Mouse (Mus musculus): Measurements from ENCODE around the gene Med26. TPM values are rescaled to one million over a fixed set of nuclear protein-coding genes. Genes with fewer than 3 reads are reported as not detected.

The Med26 gene
- polyA plus RNA-seq, 1 experiment from 2014 or later = 4.4 TPM

DNA sequence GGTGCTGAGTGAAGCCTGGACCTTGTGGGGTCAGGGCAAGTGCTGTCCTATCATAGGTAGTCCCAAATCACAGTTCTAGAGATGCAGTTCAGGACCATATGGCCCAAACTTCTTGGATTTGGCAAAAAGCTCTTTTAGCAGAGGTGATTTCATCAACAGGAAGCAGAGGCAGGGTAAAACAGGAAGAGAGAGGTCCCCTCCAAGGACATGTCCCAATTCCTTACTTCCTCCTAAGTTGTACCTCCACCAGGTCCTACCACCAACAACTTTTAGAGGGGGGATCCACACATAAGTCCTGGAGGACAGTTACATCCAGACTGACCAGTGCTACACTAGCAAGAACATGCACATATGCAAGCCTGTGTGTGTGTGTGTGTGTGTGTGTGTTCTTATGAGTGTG lies 61.1 kb downstream of the Med26 start:
- Histone ChIP-seq H3K27ac (peak overlapping the region; percentile 62), H3K79me2 (ENCODE audit: inconsistent target) (peaks cover 53% of the 10 kb centered on the region), H3K36me3 (ENCODE audit: inconsistent target) (peaks cover 26% of the 10 kb centered on the region), H3K4me3 (ENCODE audit: inconsistent target) (no peak overlapping the region)

DNA sequence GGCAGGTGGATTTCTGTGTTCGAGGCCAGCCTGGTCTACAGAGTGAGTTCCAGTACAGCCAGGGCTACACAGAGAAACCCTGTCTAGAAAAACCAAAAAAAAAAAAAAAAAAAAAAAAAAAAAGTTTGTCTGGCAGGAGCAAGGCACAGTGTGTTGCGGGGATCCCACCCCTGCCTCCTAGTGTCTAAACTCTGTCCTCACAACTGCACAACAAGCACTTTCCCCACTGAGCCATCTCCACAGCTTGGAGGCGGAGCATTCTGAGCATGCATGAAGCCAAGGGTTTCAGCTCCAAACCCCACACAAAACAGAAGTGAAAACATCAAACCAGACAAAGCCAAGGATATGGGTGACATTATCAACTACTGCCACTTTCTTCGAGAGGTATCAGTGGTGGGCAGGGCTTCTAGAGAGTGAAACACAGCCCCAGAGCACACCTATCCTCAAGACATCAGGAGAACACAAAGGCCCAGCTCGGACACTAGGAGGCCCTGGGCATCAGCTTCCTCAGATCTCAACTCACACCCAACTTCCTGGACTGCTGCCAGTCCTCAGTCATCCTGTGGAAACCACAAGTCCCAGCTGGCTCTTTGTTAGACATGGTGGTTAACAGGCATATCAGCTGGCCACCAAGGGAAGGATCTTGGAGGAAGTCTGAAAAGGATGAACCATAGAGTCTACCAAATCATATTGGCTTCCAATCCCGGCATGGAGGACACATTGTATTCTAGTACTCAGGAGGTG lies 62.4 kb downstream of the Med26 start:
- WGBS (ENCODE audit: missing documents) = 39% methylated on average over 6 of the region's 6 CpGs
- H3K4me3 ChIP-seq (ENCODE audit: inconsistent target) = no peak overlapping the region
- H3K79me2 ChIP-seq (ENCODE audit: inconsistent target) = peaks cover 39% of the 10 kb centered on the region
- peaks cover 31% of the 10 kb centered on the region for H3K36me3 ChIP-seq (ENCODE audit: inconsistent target)
- peak overlapping the region; percentile 62 for H3K27ac ChIP-seq

DNA sequence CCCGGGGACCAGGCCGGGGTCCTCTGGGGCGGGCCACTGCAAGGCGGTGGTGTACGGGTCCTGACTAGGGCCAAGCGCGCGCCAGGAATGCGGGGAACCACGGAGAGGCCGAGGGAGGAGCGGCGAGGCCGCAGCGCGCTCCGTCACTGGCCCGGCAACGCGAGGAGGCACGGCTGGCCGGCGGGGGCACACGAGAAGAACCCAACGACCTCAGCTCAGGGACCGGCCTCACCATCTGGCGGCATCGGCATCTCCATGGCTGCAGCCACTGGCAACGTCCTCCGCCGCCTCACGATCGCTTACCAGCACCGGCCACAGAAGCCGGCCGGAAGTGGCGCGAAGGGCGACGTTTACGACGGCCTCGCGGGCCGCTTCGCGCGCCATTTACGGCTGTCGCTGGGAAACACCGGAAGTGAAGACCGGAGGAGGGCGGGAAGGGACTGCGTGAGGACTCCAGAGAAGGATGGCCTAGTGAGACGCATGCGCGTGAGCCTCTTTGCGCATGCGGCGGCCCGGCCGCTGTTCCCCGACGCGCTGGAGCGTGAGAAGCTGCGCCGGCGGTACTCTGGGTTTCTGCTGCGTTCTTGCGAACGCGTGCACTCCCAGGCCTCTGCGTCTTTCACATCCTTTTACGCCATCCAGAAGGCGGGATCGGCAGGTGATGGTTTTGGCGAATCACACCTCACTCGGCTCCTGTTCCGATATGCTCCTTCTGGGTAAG lies 73.1 kb downstream of the Med26 start, which contains the start of gene Cherp:
Gene Cherp (minus strand): TSS at position 401 of the 721 bp plus-strand sequence.
- under 1% methylated on average over 75 of the region's 80 CpGs for WGBS (ENCODE audit: missing documents)
- Histone ChIP-seq H3K4me3 (ENCODE audit: inconsistent target) (peak within 1 kb of the TSS; percentile 83), H3K79me2 (ENCODE audit: inconsistent target) (peaks cover 61% of the 10 kb centered on the region), H3K27ac (peak within 1 kb of the TSS; percentile 69), H3K36me3 (ENCODE audit: inconsistent target) (peaks cover 20% of the 10 kb centered on the region)

DNA sequence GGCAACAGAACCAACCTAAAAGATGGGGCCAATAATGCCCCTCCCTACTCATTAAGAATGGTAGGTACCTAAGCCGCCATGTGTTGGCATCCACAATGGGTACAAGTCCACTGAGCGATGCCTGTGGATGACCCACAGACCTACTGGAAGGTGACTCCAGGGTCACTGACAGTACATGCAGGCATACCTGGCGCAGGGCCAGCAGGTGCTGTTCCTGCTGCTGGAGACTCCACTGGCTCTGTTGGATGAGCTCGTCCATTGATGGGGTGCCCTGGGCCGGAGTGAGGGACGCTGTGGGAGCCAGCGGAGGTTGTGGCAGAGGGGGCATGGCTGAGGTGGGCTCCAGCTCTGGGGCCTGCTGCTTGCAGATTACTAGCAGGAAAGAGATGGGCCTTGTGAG lies 77.4 kb downstream of the Med26 start:
- Histone ChIP-seq H3K27ac (no peak overlapping the region), H3K36me3 (ENCODE audit: inconsistent target) (peaks cover 59% of the 10 kb centered on the region), H3K4me3 (ENCODE audit: inconsistent target) (no peak overlapping the region), H3K79me2 (ENCODE audit: inconsistent target) (peaks cover 46% of the 10 kb centered on the region)
- 96% methylated on average over 7 of the region's 7 CpGs for WGBS (ENCODE audit: missing documents)

DNA sequence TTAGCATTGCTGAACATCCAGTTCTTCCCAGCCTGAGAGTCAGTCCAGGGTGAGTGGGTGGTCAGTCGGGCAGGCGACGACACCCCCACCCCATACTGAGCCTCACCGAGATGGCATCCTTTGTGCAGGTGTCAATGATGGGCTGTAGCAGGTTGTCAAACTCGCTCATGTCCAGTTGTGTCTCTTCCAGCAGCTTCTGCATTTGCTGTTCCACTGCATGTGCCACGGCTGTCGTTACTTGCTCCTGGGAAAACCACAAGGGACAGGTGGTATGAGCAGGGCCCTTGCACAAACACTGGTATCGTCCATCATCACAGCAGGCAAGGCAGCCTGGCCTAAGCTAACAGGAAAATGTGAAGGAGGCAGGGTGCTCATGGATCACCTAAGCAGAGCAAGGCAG lies 78.1 kb downstream of the Med26 start:
- Histone ChIP-seq H3K36me3 (ENCODE audit: inconsistent target) (peaks cover 66% of the 10 kb centered on the region), H3K79me2 (ENCODE audit: inconsistent target) (peaks cover 46% of the 10 kb centered on the region), H3K4me3 (ENCODE audit: inconsistent target) (no peak overlapping the region), H3K27ac (no peak overlapping the region)
- 93% methylated on average over 8 of the region's 8 CpGs for WGBS (ENCODE audit: missing documents)

DNA sequence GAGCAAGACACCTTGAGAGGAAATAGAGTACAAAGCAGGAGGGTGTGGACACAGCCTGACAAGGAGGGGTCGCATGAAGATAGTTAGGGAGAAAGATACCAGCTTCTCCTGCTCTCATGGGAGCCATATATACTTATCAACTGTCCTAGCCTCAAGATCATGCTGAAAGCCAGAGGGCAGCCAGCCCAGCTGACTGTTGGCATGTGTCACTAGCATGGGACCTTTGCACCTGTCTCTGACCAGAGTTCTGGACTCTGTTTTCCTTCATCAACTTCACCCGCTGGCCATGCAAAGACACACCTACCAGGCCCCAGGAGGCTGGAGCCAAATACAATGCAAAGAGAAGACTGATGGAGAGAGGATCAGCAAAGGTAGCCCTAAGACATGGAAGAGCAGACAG lies 78.8 kb downstream of the Med26 start:
- Histone ChIP-seq H3K4me3 (ENCODE audit: inconsistent target) (no peak overlapping the region), H3K79me2 (ENCODE audit: inconsistent target) (peaks cover 44% of the 10 kb centered on the region), H3K36me3 (ENCODE audit: inconsistent target) (peaks cover 72% of the 10 kb centered on the region), H3K27ac (no peak overlapping the region)
- WGBS (ENCODE audit: missing documents) = 96% methylated on average over 2 of the region's 2 CpGs

DNA sequence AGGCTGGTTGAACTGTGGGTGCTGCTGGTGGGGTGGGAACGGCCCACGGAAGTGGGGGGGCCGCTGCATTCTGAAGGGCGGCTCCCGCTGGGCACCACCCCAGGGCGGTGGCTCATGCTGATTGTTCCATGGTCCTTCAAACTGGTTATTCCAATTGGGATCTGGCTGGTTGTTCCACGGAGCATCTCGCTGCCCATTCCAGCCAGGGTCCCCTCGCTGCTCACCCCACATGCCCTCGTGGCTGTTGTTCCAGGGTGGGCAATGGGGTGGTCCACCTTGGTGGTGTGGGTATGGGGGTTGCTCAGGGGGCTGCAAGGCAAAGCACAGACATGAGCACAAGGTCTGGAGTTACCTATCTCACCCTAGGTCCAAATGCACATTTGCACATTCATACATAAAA lies 83.9 kb downstream of the Med26 start:
- Histone ChIP-seq H3K4me3 (ENCODE audit: inconsistent target) (no peak overlapping the region), H3K27ac (no peak overlapping the region), H3K79me2 (ENCODE audit: inconsistent target) (no peaks in the 10 kb centered on the region), H3K36me3 (ENCODE audit: inconsistent target) (peaks cover 93% of the 10 kb centered on the region)
- 96% methylated on average over 10 of the region's 10 CpGs for WGBS (ENCODE audit: missing documents)

DNA sequence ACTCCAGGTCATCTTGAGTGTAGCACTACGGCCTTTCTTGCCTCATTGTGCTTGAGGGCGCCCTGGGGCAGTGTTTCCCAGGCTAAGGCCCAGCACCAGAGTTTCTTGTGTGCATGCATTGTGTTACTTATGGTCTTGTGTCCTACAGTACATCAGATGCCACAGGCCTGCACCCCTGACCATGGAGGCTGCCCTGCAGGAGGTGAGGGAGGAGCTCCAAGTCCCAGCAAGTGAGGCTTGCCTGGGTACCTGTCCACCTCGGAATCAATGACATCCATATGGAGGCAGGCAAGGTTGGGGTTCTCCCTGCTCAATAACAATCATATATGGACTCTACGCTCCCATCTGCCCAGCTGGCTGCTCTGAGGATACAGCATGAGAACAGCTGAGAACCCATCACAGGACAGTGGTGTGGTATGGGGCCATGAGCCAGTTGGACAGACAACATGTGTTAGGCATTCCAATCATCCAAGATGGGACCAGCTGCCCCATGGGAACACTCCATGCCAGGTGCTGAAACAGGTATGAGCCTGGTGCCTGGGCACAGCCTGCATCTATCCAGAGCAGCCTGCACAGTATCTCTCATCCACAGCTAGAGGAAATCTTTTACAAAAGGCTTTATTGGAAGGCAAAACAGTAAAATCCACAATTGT lies 88.1 kb downstream of the Med26 start:
- Histone ChIP-seq H3K27ac (no peak overlapping the region), H3K79me2 (ENCODE audit: inconsistent target) (no peaks in the 10 kb centered on the region), H3K4me3 (ENCODE audit: inconsistent target) (no peak overlapping the region), H3K36me3 (ENCODE audit: inconsistent target) (peaks cover 61% of the 10 kb centered on the region)
- 93% methylated on average over 4 of the region's 4 CpGs for WGBS (ENCODE audit: missing documents)

DNA sequence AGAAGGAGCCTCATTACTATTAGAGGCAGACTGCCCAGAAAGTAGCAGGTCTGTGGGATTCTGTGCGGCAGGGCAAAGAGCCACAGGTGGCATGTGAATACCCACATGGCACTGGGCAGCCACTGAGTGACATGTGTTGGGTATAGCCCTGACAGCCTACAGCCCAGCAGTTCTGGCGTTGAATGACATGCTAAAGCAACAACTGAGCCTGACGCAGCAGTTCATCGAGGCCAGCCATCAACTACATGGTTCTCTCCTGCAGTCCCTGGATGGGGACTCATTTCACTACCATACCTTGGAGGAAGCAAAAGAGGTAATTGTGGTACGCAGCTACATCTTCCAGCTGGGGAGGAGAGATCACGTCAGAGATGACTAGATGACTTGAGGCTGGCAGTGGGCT lies 89.6 kb downstream of the Med26 start:
- peaks cover 55% of the 10 kb centered on the region for H3K36me3 ChIP-seq (ENCODE audit: inconsistent target)

DNA sequence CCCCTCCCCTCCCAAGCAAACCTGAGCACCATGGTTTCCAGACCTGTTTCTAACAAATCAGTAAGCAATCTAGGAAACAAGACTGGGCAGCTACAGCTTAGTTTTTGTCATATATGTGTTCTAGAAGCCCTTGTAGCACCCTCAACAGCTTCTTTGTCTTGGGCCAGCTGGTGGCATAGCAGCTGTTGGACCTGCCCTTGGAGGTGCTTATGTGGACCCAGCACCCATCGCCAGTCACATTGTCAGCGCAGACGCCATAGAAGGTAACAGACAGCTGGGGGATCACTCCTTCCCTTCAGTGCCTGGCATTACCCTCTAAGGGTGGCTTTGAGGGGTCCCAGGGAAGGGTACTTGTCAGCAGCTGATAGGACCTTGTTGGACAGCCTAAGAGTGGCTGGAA lies 90.3 kb downstream of the Med26 start:
- no peak overlapping the region for H3K27ac ChIP-seq
- WGBS (ENCODE audit: missing documents) = 94% methylated on average over 3 of the region's 3 CpGs
- H3K4me3 ChIP-seq (ENCODE audit: inconsistent target) = no peak overlapping the region
- H3K79me2 ChIP-seq (ENCODE audit: inconsistent target) = no peaks in the 10 kb centered on the region
- H3K36me3 ChIP-seq (ENCODE audit: inconsistent target) = peaks cover 53% of the 10 kb centered on the region

More for the DNA sequence above, 89.6 kb downstream of the Med26 start:
- H3K4me3 ChIP-seq (ENCODE audit: inconsistent target) = no peak overlapping the region
- 98% methylated on average over 6 of the region's 6 CpGs for WGBS (ENCODE audit: missing documents)
- H3K79me2 ChIP-seq (ENCODE audit: inconsistent target) = no peaks in the 10 kb centered on the region
- no peak overlapping the region for H3K27ac ChIP-seq

DNA sequence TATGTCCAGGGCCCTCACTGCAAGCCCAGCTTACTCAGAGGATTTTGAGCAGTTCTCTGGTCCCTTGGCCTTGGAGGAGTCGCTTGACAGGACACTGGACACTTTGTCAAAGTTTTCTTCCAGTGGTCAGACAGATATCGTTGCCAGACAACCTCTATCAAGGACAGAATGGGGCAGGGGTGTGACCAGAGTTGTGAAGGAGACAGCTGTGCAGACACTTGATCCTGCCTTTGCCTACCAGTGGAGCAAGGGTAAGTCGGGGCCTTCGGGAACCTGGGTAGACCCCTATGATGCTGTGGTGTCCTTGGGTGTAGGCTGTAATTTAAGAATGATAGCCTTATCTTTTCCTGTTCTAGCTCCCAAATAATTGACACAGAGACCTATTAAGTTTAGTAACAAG lies 92.8 kb downstream of the Med26 start:
- H3K27ac ChIP-seq = no peak overlapping the region
- H3K36me3 ChIP-seq (ENCODE audit: inconsistent target) = peaks cover 42% of the 10 kb centered on the region
- H3K79me2 ChIP-seq (ENCODE audit: inconsistent target) = no peaks in the 10 kb centered on the region
- no peak overlapping the region for H3K4me3 ChIP-seq (ENCODE audit: inconsistent target)
- WGBS (ENCODE audit: missing documents) = 98% methylated on average over 4 of the region's 4 CpGs

DNA sequence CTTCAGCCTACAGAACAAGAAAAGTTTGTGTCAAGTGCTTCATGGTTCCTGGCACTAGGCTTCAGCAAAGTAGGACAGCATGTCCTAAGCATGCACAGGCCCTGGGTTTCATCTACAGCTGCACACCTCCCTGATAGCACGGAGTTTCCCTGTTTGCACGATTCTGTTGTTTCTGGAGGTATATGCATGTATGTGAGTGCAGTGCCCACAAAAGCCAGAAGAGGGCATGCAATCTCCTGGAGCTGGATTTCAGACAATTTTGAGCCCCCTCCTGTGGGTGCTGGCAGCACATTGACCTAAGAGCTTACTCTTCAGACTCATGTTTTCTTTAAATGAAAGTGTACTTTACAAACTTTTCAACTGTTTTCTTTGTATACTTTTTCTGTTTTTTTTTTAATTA lies 94.2 kb downstream of the Med26 start:
- 100% methylated on average over 2 of the region's 2 CpGs for WGBS (ENCODE audit: missing documents)
- H3K79me2 ChIP-seq (ENCODE audit: inconsistent target) = no peaks in the 10 kb centered on the region
- no peak overlapping the region for H3K27ac ChIP-seq
- no peak overlapping the region for H3K4me3 ChIP-seq (ENCODE audit: inconsistent target)
- peaks cover 40% of the 10 kb centered on the region for H3K36me3 ChIP-seq (ENCODE audit: inconsistent target)

DNA sequence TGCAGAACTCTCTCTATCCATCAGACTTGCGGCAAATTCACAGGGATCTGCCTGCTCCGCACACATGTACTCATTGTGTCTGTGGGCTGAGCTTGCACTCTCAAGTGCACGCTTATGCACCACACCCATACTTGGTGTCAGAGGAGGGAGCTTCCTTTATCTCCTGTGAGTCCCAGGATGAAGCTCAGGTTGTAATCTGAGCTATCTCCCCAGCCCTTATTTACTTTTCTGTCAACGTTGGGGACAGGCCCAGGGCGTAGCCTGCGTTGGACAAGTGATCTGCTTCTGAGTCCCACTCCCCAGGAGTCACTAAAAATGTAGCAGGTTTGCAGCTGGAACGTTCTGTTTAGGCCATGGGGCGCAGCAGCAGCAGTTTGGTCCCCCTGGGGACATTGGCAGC lies 96.6 kb downstream of the Med26 start:
- H3K36me3 ChIP-seq (ENCODE audit: inconsistent target) = peaks cover 49% of the 10 kb centered on the region
- H3K4me3 ChIP-seq (ENCODE audit: inconsistent target) = no peak overlapping the region
- WGBS (ENCODE audit: missing documents) = 93% methylated on average over 8 of the region's 8 CpGs
- H3K27ac ChIP-seq = no peak overlapping the region
- no peaks in the 10 kb centered on the region for H3K79me2 ChIP-seq (ENCODE audit: inconsistent target)

DNA sequence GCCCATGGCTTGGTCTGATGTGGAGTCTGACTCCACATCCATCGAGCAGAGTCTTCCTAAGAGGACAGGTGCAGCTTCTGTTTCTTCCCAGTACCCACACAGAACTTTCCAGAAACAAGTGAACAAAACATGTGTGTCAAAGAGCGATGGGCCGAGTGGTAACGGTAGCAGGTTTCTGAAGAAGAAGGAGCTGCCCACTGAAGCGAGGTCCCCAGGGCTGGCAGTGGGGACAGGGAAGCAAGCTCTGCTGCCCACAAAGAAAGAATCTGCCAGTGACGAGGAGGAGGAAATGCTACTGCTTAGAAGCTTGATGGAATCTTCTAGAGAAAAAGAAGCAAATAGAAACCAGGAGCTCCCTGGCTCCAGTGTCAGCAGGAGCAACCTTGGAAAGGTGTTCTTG lies 103.0 kb downstream of the Med26 start:
- Histone ChIP-seq H3K27ac (no peak overlapping the region), H3K79me2 (ENCODE audit: inconsistent target) (no peaks in the 10 kb centered on the region), H3K36me3 (ENCODE audit: inconsistent target) (peaks cover 15% of the 10 kb centered on the region; the same call in 1 of the 2 replicates), H3K4me3 (ENCODE audit: inconsistent target) (no peak overlapping the region)
- 83% methylated on average over 6 of the region's 6 CpGs for WGBS (ENCODE audit: missing documents)
